Mouse (Mus musculus) midbrain, embryonic 12.5 days (tissue): Measurements from ENCODE around the gene Ttll10. TPM values are rescaled to one million over a fixed set of nuclear protein-coding genes. Genes with fewer than 3 reads are reported as not detected.

ENCODE experiments used
- microRNA counts: library from miRNA; unstranded; fragments of <30 nt; microRNA quantifications from one replicate; lab custom pipeline; 2017
- microRNA-seq: library from miRNA; unstranded; fragments of <30 nt; microRNA quantifications from one replicate; pipeline ENCODE4, GENCODE M21; 2017
- polyA plus RNA-seq: library from polyadenylated mRNA; unstranded; fragments of >200 nt; fragmentation: Nextera tagmentation; extraction: Ambion mirVana; gene quantifications from 2 replicates; pipeline ENCODE4 v1.2.1, GENCODE M21; 2016

The Ttll10 gene
- polyA plus RNA-seq, 1 experiment from 2014 or later: not detected

MicroRNA genes within 50 kb of the gene (microRNA counts, 519-probe panel; counts per million panel counts)
- microRNA mmu-miR-200a (lab: Ali Mortazavi, UCI) (not detected), microRNA mmu-miR-200b (lab: Ali Mortazavi, UCI) (4,909 counts per million, percentile 40 among the panel's probes with 10 or more counts), microRNA mmu-miR-429 (lab: Ali Mortazavi, UCI) (not detected)

Small RNA genes lying within 50 kb of the gene (microRNA-seq; reads per million reads assigned to microRNA genes)
- gene Mir200a (28.3 reads per million, percentile 38 among the genes with 10 or more reads in this experiment), gene Mir200b (107 reads per million, percentile 51 among the genes with 10 or more reads in this experiment), gene Mir429 (373 reads per million, percentile 66 among the genes with 10 or more reads in this experiment)

Other genes starting within 250 kb of the Ttll10 start
- gene Ccnl2, start 246.9 kb downstream of the Ttll10 start, polyA plus RNA-seq: 206 and 218 TPM in 2 replicates
- gene Aurkaip1, start 228.1 kb downstream of the Ttll10 start, polyA plus RNA-seq: 130 and 136 TPM in 2 replicates
- 31.9 and 36.0 TPM in 2 replicates for gene Mxra8, start 219.7 kb downstream of the Ttll10 start, polyA plus RNA-seq
- gene Dvl1, start 212.0 kb downstream of the Ttll10 start, polyA plus RNA-seq: 8.4 and 9.8 TPM in 2 replicates
- 0.51 and 0.57 TPM in 2 replicates for gene Tas1r3, start 196.1 kb downstream of the Ttll10 start, polyA plus RNA-seq
- gene Cptp, start 190.0 kb downstream of the Ttll10 start, polyA plus RNA-seq: 21.7 and 23.5 TPM in 2 replicates
- gene Ints11, start 189.9 kb downstream of the Ttll10 start, polyA plus RNA-seq: 88.3 and 95.4 TPM in 2 replicates
- 47.7 and 51.9 TPM in 2 replicates for gene Pusl1, start 167.6 kb downstream of the Ttll10 start, polyA plus RNA-seq
- 54.6 and 61.2 TPM in 2 replicates for gene Acap3, start 167.6 kb downstream of the Ttll10 start, polyA plus RNA-seq
- 159 and 161 TPM in 2 replicates for gene Ube2j2, start 115.6 kb downstream of the Ttll10 start, polyA plus RNA-seq
- 16.0 and 18.1 TPM in 2 replicates for gene C1qtnf12, start 97.1 kb downstream of the Ttll10 start, polyA plus RNA-seq
- 19.1 and 23.0 TPM in 2 replicates for gene B3galt6, start 66.8 kb downstream of the Ttll10 start, polyA plus RNA-seq
- gene Sdf4, start 66.5 kb downstream of the Ttll10 start, polyA plus RNA-seq: 120 and 130 TPM in 2 replicates
- gene Tnfrsf4, start 45.6 kb downstream of the Ttll10 start, polyA plus RNA-seq: 0.52 and 0.77 TPM in 2 replicates
- gene Tnfrsf18, start 33.2 kb downstream of the Ttll10 start, polyA plus RNA-seq: 2.2 and 2.4 TPM in 2 replicates
- gene 9430015G10Rik, start 50.6 kb upstream of the Ttll10 start, polyA plus RNA-seq: 59.8 and 60.0 TPM in 2 replicates
- gene Rnf223, start 71.1 kb upstream of the Ttll10 start, polyA plus RNA-seq: 1.1 and 1.2 TPM in 2 replicates
- 155 and 160 TPM in 2 replicates for gene Agrn, start 138.1 kb upstream of the Ttll10 start, polyA plus RNA-seq
- gene Isg15, start 141.4 kb upstream of the Ttll10 start, polyA plus RNA-seq: 1.3 and 2.0 TPM in 2 replicates
- gene AW011738, start 143.9 kb upstream of the Ttll10 start, polyA plus RNA-seq: 7.6 and 8.1 TPM in 2 replicates
- gene Perm1, start 156.5 kb upstream of the Ttll10 start, polyA plus RNA-seq: 2.0 and 2.1 TPM in 2 replicates
- 29.7 and 31.9 TPM in 2 replicates for gene Plekhn1, start 175.4 kb upstream of the Ttll10 start, polyA plus RNA-seq
- 85.2 and 93.7 TPM in 2 replicates for gene Noc2l, start 176.6 kb upstream of the Ttll10 start, polyA plus RNA-seq
- 5.2 and 5.6 TPM in 2 replicates for gene Samd11, start 196.2 kb upstream of the Ttll10 start, polyA plus RNA-seq